ENCODE assay signal across 8 mouse cellular contexts in genomic region chr1:156217393-156217792, GRCm38 (mm10). TPM values are rescaled to one million over a fixed set of nuclear protein-coding genes. Genes with fewer than 3 reads are reported as not detected.
DNase-seq lines count a peak whose midpoint lies in the region; ATAC-seq and TF ChIP-seq lines count a peak whose summit lies in the region.
"Had no signal": no experiment of that assay in that cellular context is flagged by ENCODE, and none has a peak within 500 bp of the region (broad histone marks: within the 10 kb centered on the region; RNA-seq: fewer than 3 reads in every experiment).

No protein-coding gene starts in this region.

- H3K9ac ChIP-seq in intestine, embryonic 14.5 days (ENCODE audit: low read length): no peak overlapping the region
- H3K9ac ChIP-seq in forebrain, postnatal 0 days: no peak overlapping the region

- no peak for TF ChIP-seq CTCF in embryonic fibroblast, embryonic 13.5 days (IDR thresholded peaks at IDR 0.05; ENCODE audit: borderline replicate concordance, insufficient read depth, low read length)
- TF ChIP-seq CTCF in forebrain, postnatal 0 days (IDR thresholded peaks at IDR 0.05; ENCODE audit: low read depth): no peak

- no peak overlapping the region for H3K4me2 ChIP-seq in intestine, embryonic 14.5 days (ENCODE audit: low read length)
- H3K4me2 ChIP-seq in forebrain, postnatal 0 days (ENCODE audit: low read depth): no peak overlapping the region

- ATAC-seq in intestine, embryonic 14.5 days (replicated peaks; ENCODE audit: low FRiP score, low TSS enrichment, low read depth): peak; percentile 60; the same call in 1 of the 2 replicates
- no peak for ATAC-seq in forebrain, postnatal 0 days

- no peaks in the 10 kb centered on the region for H3K27me3 ChIP-seq in intestine, embryonic 14.5 days (replicated peaks; ENCODE audit: control insufficient read depth, insufficient read depth, low read length)
- H3K27me3 ChIP-seq in forebrain, postnatal 0 days (ENCODE audit: insufficient read depth, low read length): no peaks in the 10 kb centered on the region

- peak overlapping the region; percentile 80 for H3K27ac ChIP-seq in embryonic fibroblast, embryonic 13.5 days (ENCODE audit: insufficient read depth, low read length)
- H3K27ac ChIP-seq in intestine, embryonic 14.5 days (ENCODE audit: low read depth): no peak overlapping the region
- H3K27ac ChIP-seq in forebrain, postnatal 0 days (ENCODE audit: low read depth, low read length): no peak overlapping the region

- peaks cover 13% of the 10 kb centered on the region for H3K4me1 ChIP-seq in embryonic fibroblast, embryonic 13.5 days (ENCODE audit: control insufficient read depth, insufficient read depth, low read length)
- H3K4me1 ChIP-seq in intestine, embryonic 14.5 days (replicated peaks; ENCODE audit: control insufficient read depth, insufficient read depth, low read length): no peaks in the 10 kb centered on the region; the same call in 1 of the 2 replicates
- no peaks in the 10 kb centered on the region for H3K4me1 ChIP-seq in forebrain, postnatal 0 days (ENCODE audit: insufficient read depth)

- 20% methylated on average over 3 of the region's 3 CpGs for WGBS in intestine, embryonic 14.5 days
- 69% methylated on average over 3 of the region's 3 CpGs for WGBS in forebrain, postnatal 0 days

- no peak for TF ChIP-seq POLR2A in embryonic fibroblast, embryonic 13.5 days (IDR thresholded peaks at IDR 0.05; ENCODE audit: low read depth, low read length)

- no peaks in the 10 kb centered on the region for H3K9me3 ChIP-seq in intestine, embryonic 14.5 days (ENCODE audit: control insufficient read depth, low read length)
- no peaks in the 10 kb centered on the region for H3K9me3 ChIP-seq in forebrain, postnatal 0 days (ENCODE audit: low read length)

- H3K4me3 ChIP-seq in embryonic fibroblast, embryonic 13.5 days (ENCODE audit: insufficient read depth, low read length): no peak overlapping the region
- no peak overlapping the region for H3K4me3 ChIP-seq in intestine, embryonic 14.5 days (ENCODE audit: low read depth, low read length)
- no peak overlapping the region for H3K4me3 ChIP-seq in forebrain, postnatal 0 days (ENCODE audit: low read depth, low read length)

- H3K36me3 ChIP-seq in intestine, embryonic 14.5 days (ENCODE audit: control insufficient read depth, insufficient read depth, low read length): no peaks in the 10 kb centered on the region
- H3K36me3 ChIP-seq in forebrain, postnatal 0 days (ENCODE audit: insufficient read depth): no peaks in the 10 kb centered on the region

- peak; percentile 16 to 36 for DNase-seq in urinary bladder, postnatal 36 days (ENCODE audit: low spot score in 2 of 2)
- no peak for DNase-seq in urinary bladder, postnatal 25 days (ENCODE audit: low spot score)
- DNase-seq in intestine, embryonic 14.5 days (ENCODE audit: low spot score): peak; percentile 54
- peak; percentile 14 to 34 for DNase-seq in spleen, postnatal 36 days (ENCODE audit: low spot score in 2 of 2)
- no peak for DNase-seq in ovary, postnatal 14 days (ENCODE audit: low spot score)
- no peak for DNase-seq in forebrain, postnatal 0 days

RNA-seq across cellular contexts. Expression of gene Fam163a, which starts 12.6 kb away (rescaled TPM):
- not detected in 2 replicates for polyA plus RNA-seq in embryonic fibroblast, embryonic 13.5 days (2011; ENCODE audit: insufficient read length, low read depth, missing spikeins)
- polyA plus RNA-seq in intestine, embryonic 14.5 days (2014; fragmentation: Nextera tagmentation; extraction: Ambion mirVana): 7.8 and 9.8 TPM in 2 replicates
- 3.8 and 5.2 TPM in 2 replicates for total RNA-seq in forebrain, postnatal 0 days (2014; rRNA removed)
- 4.8 and 6.9 TPM in 2 replicates for polyA plus RNA-seq in forebrain, postnatal 0 days (2015; fragmentation: Nextera tagmentation; extraction: Ambion mirVana)
- total RNA-seq: gastrocnemius, postnatal 36 days had no signal

Comparison
In these comparisons a context has a peak if more than half of its experiments do, and no peak if none do; other contexts are left out.
1. DNase-seq: peak in urinary bladder, postnatal 36 days (2 of 2), intestine, embryonic 14.5 days (single experiment) and spleen, postnatal 36 days (2 of 2); none in urinary bladder, postnatal 25 days (single experiment), ovary, postnatal 14 days (single experiment) and forebrain, postnatal 0 days (single experiment).